In the genomic region with DNA sequence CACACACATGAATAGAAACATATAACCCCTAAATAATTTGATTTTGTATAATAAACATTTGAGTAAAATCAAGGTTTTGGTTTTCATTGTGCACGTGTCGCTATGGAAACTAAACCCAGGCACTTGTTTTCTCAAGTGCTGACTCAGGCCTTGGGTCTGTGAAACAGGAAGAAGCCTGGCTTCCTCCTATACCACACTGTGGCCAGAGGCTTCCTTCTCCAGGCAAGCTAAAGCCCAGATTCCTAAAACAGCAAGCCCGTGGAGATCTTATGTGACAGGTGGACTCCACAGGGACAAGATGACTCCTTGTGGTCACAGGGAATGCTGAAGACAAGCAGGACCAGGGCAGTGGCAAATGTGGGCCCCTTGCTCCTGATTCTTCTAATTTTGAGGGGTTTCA, we compare ENCODE assay signal across 11 mouse cellular contexts. TPM values are rescaled to one million over a fixed set of nuclear protein-coding genes. Genes with fewer than 3 reads are reported as not detected.
A peak's percentile ranks its signal among the peaks of the same experiment; 100 is the strongest.
DNase-seq lines count a peak whose midpoint lies in the region; ATAC-seq and TF ChIP-seq lines count a peak whose summit lies in the region.
"Had no signal": no experiment of that assay in that cellular context is flagged by ENCODE, and none has a peak within 500 bp of the region (broad histone marks: within the 10 kb centered on the region; RNA-seq: fewer than 3 reads in every experiment).

No protein-coding gene starts in this region.

- peak; percentile 92 for DNase-seq in 416B (ENCODE audit: low read depth)
- DNase-seq in adrenal gland, postnatal 36 days = no peak
- DNase-seq: adrenal gland, adult 8-10 months; gastrocnemius, postnatal 25 days had no signal

- H3ac ChIP-seq in C2C12 (ENCODE audit: control insufficient read depth, insufficient read length, low read depth) = no peak overlapping the region

- no peaks in the 10 kb centered on the region for H3K79me3 ChIP-seq in C2C12 (ENCODE audit: low read depth)

- no peaks in the 10 kb centered on the region for H3K27me3 ChIP-seq in C2C12 (ENCODE audit: control insufficient read depth, insufficient read depth, insufficient read length)
- H3K27me3 ChIP-seq in kidney, embryonic 14.5 days (ENCODE audit: control insufficient read depth, insufficient read depth, low read length) = no peaks in the 10 kb centered on the region
- H3K27me3 ChIP-seq: embryonic facial prominence, embryonic 13.5 days; intestine, embryonic 15.5 days had no signal

- no peak overlapping the region for H3K27ac ChIP-seq in kidney, embryonic 14.5 days (ENCODE audit: low read depth, low read length)
- H3K27ac ChIP-seq: embryonic facial prominence, embryonic 13.5 days; intestine, embryonic 15.5 days had no signal

- no peak overlapping the region for H3K4me2 ChIP-seq in kidney, embryonic 14.5 days (replicated peaks; ENCODE audit: low read depth, low read length)
- H3K4me2 ChIP-seq: embryonic facial prominence, embryonic 13.5 days; intestine, embryonic 15.5 days had no signal

- no peaks in the 10 kb centered on the region for H3K4me1 ChIP-seq in kidney, embryonic 14.5 days (ENCODE audit: control insufficient read depth, insufficient read depth, low read length)
- H3K4me1 ChIP-seq: intestine, embryonic 15.5 days had no signal

- no peaks in the 10 kb centered on the region for H3K9me3 ChIP-seq in kidney, embryonic 14.5 days (ENCODE audit: control insufficient read depth, low read length)
- H3K9me3 ChIP-seq: embryonic facial prominence, embryonic 13.5 days; intestine, embryonic 15.5 days had no signal

- peak; percentile 77 to 85 for ATAC-seq in hematopoietic stem cell, adult 5-6 weeks (replicated peaks in 1 of 2; ENCODE audit: insufficient read depth in 1 of 2, low FRiP score in 2 of 2, low TSS enrichment in 1 of 2, low read depth in 1 of 2, poor library complexity in 2 of 2, severe bottlenecking in 2 of 2)
- peak; percentile 38 for ATAC-seq in megakaryocyte progenitor cell, adult 5-6 weeks (replicated peaks; ENCODE audit: poor library complexity)
- no peak for ATAC-seq in kidney, embryonic 14.5 days (ENCODE audit: low FRiP score, low TSS enrichment)
- ATAC-seq in megakaryocyte-erythroid progenitor cell, adult 5-6 weeks (replicated peaks; ENCODE audit: low FRiP score, low TSS enrichment, poor library complexity, severe bottlenecking) = no peak
- ATAC-seq: intestine, embryonic 15.5 days had no signal

- no peak overlapping the region for H3K9ac ChIP-seq in kidney, embryonic 14.5 days (ENCODE audit: low read depth, low read length)
- H3K9ac ChIP-seq: embryonic facial prominence, embryonic 13.5 days; intestine, embryonic 15.5 days had no signal

- WGBS in kidney, embryonic 14.5 days = 76% methylated on average over 3 of the region's 3 CpGs

- H3K36me3 ChIP-seq in C2C12 (ENCODE audit: control insufficient read depth, insufficient read depth) = peaks cover 5% of the 10 kb centered on the region
- peaks cover 23% of the 10 kb centered on the region; the same call in 1 of the 2 replicates for H3K36me3 ChIP-seq in kidney, embryonic 14.5 days (ENCODE audit: control insufficient read depth, insufficient read depth, low read length)

- TF ChIP-seq CTCF in C2C12 (IDR thresholded peaks at IDR 0.05; ENCODE audit: control insufficient read depth, insufficient read depth, insufficient read length) = no peak

- H3K79me2 ChIP-seq in C2C12 (ENCODE audit: control insufficient read depth, insufficient read depth) = no peaks in the 10 kb centered on the region

- H3K4me3 ChIP-seq in C2C12 (ENCODE audit: insufficient read depth, poor library complexity, severe bottlenecking) = no peak overlapping the region
- no peak overlapping the region for H3K4me3 ChIP-seq in kidney, embryonic 14.5 days (ENCODE audit: low read length)
- H3K4me3 ChIP-seq: embryonic facial prominence, embryonic 13.5 days; intestine, embryonic 15.5 days had no signal

TF ChIP-seq in C2C12, 6 proteins besides CTCF, POLR2A, EP300 and RAD21:
- TF ChIP-seq MAX (IDR thresholded peaks at IDR 0.05) = no peak
- peak; percentile 82 for TF ChIP-seq MYOD1 (IDR thresholded peaks at IDR 0.05; ENCODE audit: control insufficient read depth, insufficient read length, low read depth)
- TF ChIP-seq FOSL1 (IDR thresholded peaks at IDR 0.05; ENCODE audit: insufficient read depth, low read length, poor library complexity, severe bottlenecking) = no peak
- no peak for TF ChIP-seq USF1 (IDR thresholded peaks at IDR 0.05; ENCODE audit: low read depth)

RNA-seq across cellular contexts. Expression of gene Bid, which starts 38.6 kb away (rescaled TPM):
- polyA plus RNA-seq in C2C12 (2012; fragmentation: generic; extraction: Trizol) = 48.1 TPM
- total RNA-seq in hematopoietic stem cell, adult 5-6 weeks (2017) = 14.0 and 22.7 TPM in 2 replicates
- 89.7 and 91.0 TPM in 2 replicates for total RNA-seq in megakaryocyte progenitor cell, adult 5-6 weeks (2015)
- 51.7 and 55.4 TPM in 2 replicates for total RNA-seq in megakaryocyte progenitor cell, adult 5-6 weeks (2017)
- polyA plus RNA-seq in kidney, embryonic 14.5 days (2014; fragmentation: Nextera tagmentation; extraction: Ambion mirVana) = 19.6 and 25.1 TPM in 2 replicates
- total RNA-seq in megakaryocyte-erythroid progenitor cell, adult 5-6 weeks (2014; fragmentation: Nextera tagmentation) = 55.4 TPM in 2 replicates
- total RNA-seq in megakaryocyte-erythroid progenitor cell, adult 5-6 weeks (2017) = 23.7 and 25.8 TPM in 2 replicates
- 1 to 10 TPM; 4.5 to 5.9 TPM for total RNA-seq in adrenal gland, postnatal 36 days (2021)

Comparison
In these comparisons a context has a peak if more than half of its experiments do, and no peak if none do; other contexts are left out.
1. ATAC-seq: peak in hematopoietic stem cell, adult 5-6 weeks (2 of 2) and megakaryocyte progenitor cell, adult 5-6 weeks (single experiment); none in kidney, embryonic 14.5 days (single experiment) and megakaryocyte-erythroid progenitor cell, adult 5-6 weeks (single experiment).